Mouse (Mus musculus): ENCODE measurements around the gene Ccnd3. TPM values are rescaled to one million over a fixed set of nuclear protein-coding genes. Genes with fewer than 3 reads are reported as not detected.

Gene Ccnd3
- total and polyA plus RNA-seq, 3 experiments: 143 to 568 TPM; not detected in 1

DNA sequence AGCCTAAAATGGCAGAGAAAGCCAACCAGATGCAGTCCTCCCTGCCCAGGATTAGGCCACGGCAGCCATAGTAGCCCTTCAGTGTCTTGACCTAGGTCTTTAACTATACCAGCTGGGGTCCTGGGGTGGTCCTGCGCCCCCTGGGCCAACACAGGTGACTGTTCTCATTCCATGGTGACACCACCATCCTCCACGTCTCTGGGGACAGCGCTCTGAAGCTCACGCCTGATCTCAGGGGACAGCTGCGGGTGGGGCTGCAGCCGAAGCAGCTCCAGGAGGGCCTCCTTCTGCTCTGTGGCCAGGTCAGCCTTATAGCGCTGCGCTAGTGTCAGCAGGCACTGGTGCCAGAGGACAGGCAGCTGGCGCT, 96.5 kb downstream of the Ccnd3 start:
- Histone ChIP-seq H3K9me3 (replicated peaks; ENCODE audit: insufficient read depth, low read length) (no peaks in the 10 kb centered on the region), H3K9ac (ENCODE audit: control insufficient read depth, low read depth, low read length, poor library complexity, severe bottlenecking) (no peak overlapping the region), H3K36me3 (ENCODE audit: control insufficient read depth in 1 of 2, insufficient read depth in 2 of 2, low read length in 2 of 2) (peaks cover 7 to 42% of the 10 kb centered on the region in 2 experiments; a peak in 3 of 4 replicates), H3K27me3 (ENCODE audit: control insufficient read depth in 1 of 2, insufficient read depth in 2 of 2, low read length in 2 of 2) (no peaks in the 10 kb centered on the region), H3K4me1 (ENCODE audit: control insufficient read depth in 1 of 2, insufficient read depth in 2 of 2, low read length in 2 of 2) (peaks cover 12 to 44% of the 10 kb centered on the region in 2 experiments), H3K79me2 (ENCODE audit: control insufficient read depth, insufficient read depth, low read length, poor library complexity) (peaks cover 3% of the 10 kb centered on the region), H3K27ac (ENCODE audit: control insufficient read depth, low read depth, low read length) (no peak overlapping the region), H3K4me3 (ENCODE audit: control insufficient read depth in 1 of 2, insufficient read depth in 1 of 2, low read depth in 2 of 2, low read length in 2 of 2) (no peak overlapping the region)
- TF ChIP-seq POLR2AphosphoS2 (IDR thresholded peaks at IDR 0.05; ENCODE audit: low read length) (no peak), ZMIZ1 (IDR thresholded peaks at IDR 0.05; ENCODE audit: low read depth, low read length) (no peak), POLR2AphosphoS5 (IDR thresholded peaks at IDR 0.05; ENCODE audit: borderline replicate concordance, low read depth, low read length) (no peak), MAX (IDR thresholded peaks at IDR 0.05; ENCODE audit: low read length) (no peak), MAZ (IDR thresholded peaks at IDR 0.05; ENCODE audit: low read depth, low read length) (no peak), MXI1 (IDR thresholded peaks at IDR 0.05; ENCODE audit: low read depth, low read length) (no peak), MEF2A (IDR thresholded peaks at IDR 0.05; ENCODE audit: extremely low read depth, insufficient replicate concordance, low read depth, low read length, poor library complexity, severe bottlenecking) (no peak), ZKSCAN1 (IDR thresholded peaks at IDR 0.05; ENCODE audit: low read depth, low read length) (no peak), ZNF384 (IDR thresholded peaks at IDR 0.05; ENCODE audit: low read depth, low read length) (no peak), MYB (IDR thresholded peaks at IDR 0.05; ENCODE audit: low read depth, low read length) (no peak)
- no peak for DNase-seq (ENCODE audit: low read depth, low spot score)

DNA sequence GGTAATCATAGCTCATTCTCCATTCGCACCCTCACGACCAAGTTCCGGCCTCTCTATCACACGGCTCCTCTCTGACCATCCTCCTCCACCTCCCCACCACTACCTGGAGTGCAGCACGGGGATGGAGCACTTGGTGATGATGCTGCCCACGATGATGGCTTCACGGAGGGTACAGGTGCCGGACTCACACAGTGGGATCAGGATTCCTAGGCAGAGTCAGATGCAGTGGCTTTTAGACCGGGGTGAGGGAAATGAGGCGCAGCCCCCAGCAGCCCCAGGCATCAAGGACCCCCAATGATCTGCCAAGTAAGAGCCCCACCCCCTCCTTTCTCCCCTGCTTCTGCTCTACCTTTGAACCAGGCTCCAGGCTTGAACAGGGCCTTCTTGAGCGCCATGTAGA, 97.4 kb downstream of the Ccnd3 start:
- no peak overlapping the region for H3K27ac ChIP-seq (ENCODE audit: control insufficient read depth, low read depth, low read length)
- H3K9ac ChIP-seq (ENCODE audit: control insufficient read depth, low read depth, low read length, poor library complexity, severe bottlenecking): no peak overlapping the region
- no peaks in the 10 kb centered on the region for H3K9me3 ChIP-seq (replicated peaks; ENCODE audit: insufficient read depth, low read length)
- peaks cover 6% of the 10 kb centered on the region for H3K79me2 ChIP-seq (ENCODE audit: control insufficient read depth, insufficient read depth, low read length, poor library complexity)
- DNase-seq (ENCODE audit: low read depth, low spot score): no peak
- H3K4me3 ChIP-seq (ENCODE audit: control insufficient read depth in 1 of 2, insufficient read depth in 1 of 2, low read depth in 2 of 2, low read length in 2 of 2): no peak overlapping the region
- TF ChIP-seq MYC (IDR thresholded peaks at IDR 0.05; ENCODE audit: low read depth, low read length) (no peak), MXI1 (IDR thresholded peaks at IDR 0.05; ENCODE audit: low read depth, low read length) (no peak), ETS1 (IDR thresholded peaks at IDR 0.05; ENCODE audit: low read depth, low read length) (no peak), CTCF (IDR thresholded peaks at IDR 0.05 in 2 of 3, conservative IDR thresholded peaks at IDR 0.05 in 1 of 3; ENCODE audit: control insufficient read depth in 1 of 3, insufficient read depth in 1 of 3, low read depth in 2 of 3, low read length in 3 of 3, poor library complexity in 1 of 3, severe bottlenecking in 1 of 3) (no peak), ELF1 (IDR thresholded peaks at IDR 0.05; ENCODE audit: low read depth, low read length) (no peak)
- H3K4me1 ChIP-seq (ENCODE audit: control insufficient read depth in 1 of 2, insufficient read depth in 2 of 2, low read length in 2 of 2): peaks cover 9 to 34% of the 10 kb centered on the region in 2 experiments
- peaks cover 7 to 33% of the 10 kb centered on the region in 2 experiments; a peak in 3 of 4 replicates for H3K36me3 ChIP-seq (ENCODE audit: control insufficient read depth in 1 of 2, insufficient read depth in 2 of 2, low read length in 2 of 2)
- no peaks in the 10 kb centered on the region for H3K27me3 ChIP-seq (ENCODE audit: control insufficient read depth in 1 of 2, insufficient read depth in 2 of 2, low read length in 2 of 2)

DNA sequence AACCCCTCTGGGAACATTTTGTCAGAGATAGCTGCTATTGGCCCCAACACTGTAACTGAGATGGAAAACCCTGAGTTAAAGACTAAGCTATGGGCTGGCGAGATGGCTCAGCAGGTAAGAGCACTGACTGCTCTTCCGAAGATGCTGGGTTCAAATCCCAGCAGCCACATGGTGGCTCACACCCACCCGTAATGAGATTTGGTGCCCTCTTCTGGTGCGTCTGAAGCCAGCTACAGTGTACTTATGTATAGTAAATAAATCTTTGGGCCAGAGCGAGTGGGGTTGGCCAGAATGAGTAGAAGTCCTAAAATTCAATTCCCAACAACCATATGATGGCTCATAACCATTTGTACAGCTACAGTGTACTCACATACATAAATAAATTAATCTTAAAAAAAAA, 101.4 kb downstream of the Ccnd3 start:
- Histone ChIP-seq H3K27ac (ENCODE audit: control insufficient read depth, low read depth, low read length) (no peak overlapping the region), H3K36me3 (ENCODE audit: control insufficient read depth in 1 of 2, insufficient read depth in 2 of 2, low read length in 2 of 2) (peaks cover 11 to 18% of the 10 kb centered on the region in 2 experiments), H3K9me3 (replicated peaks; ENCODE audit: insufficient read depth, low read length) (no peaks in the 10 kb centered on the region), H3K79me2 (ENCODE audit: control insufficient read depth, insufficient read depth, low read length, poor library complexity) (peaks cover 42% of the 10 kb centered on the region), H3K27me3 (ENCODE audit: control insufficient read depth in 1 of 2, insufficient read depth in 2 of 2, low read length in 2 of 2) (no peaks in the 10 kb centered on the region), H3K9ac (ENCODE audit: control insufficient read depth, low read depth, low read length, poor library complexity, severe bottlenecking) (no peak overlapping the region), H3K4me1 (ENCODE audit: control insufficient read depth in 1 of 2, insufficient read depth in 2 of 2, low read length in 2 of 2) (peaks cover 0 to 17% of the 10 kb centered on the region in 2 experiments; a peak in 3 of 4 replicates), H3K4me3 (ENCODE audit: control insufficient read depth in 1 of 2, insufficient read depth in 1 of 2, low read depth in 2 of 2, low read length in 2 of 2) (no peak overlapping the region)
- TF ChIP-seq MYC (IDR thresholded peaks at IDR 0.05; ENCODE audit: low read depth, low read length) (0 out of 2 replicates have a peak, but pooled peaks have one; percentile 42), SIN3A (IDR thresholded peaks at IDR 0.05; ENCODE audit: low read length) (peak; percentile 30; the same call in 1 of the 2 replicates), CTCF (IDR thresholded peaks at IDR 0.05 in 2 of 3, conservative IDR thresholded peaks at IDR 0.05 in 1 of 3; ENCODE audit: control insufficient read depth in 1 of 3, insufficient read depth in 1 of 3, low read depth in 2 of 3, low read length in 3 of 3, poor library complexity in 1 of 3, severe bottlenecking in 1 of 3) (peak; percentile 19 to 58 (median 56); a peak in 5 of 6 replicates), MYB (IDR thresholded peaks at IDR 0.05; ENCODE audit: low read depth, low read length) (no peak), ZNF384 (IDR thresholded peaks at IDR 0.05; ENCODE audit: low read depth, low read length) (no peak), SMC3 (IDR thresholded peaks at IDR 0.05; ENCODE audit: low read depth, low read length) (peak; percentile 60), ZKSCAN1 (IDR thresholded peaks at IDR 0.05; ENCODE audit: low read depth, low read length) (no peak), ZC3H11A (IDR thresholded peaks at IDR 0.05; ENCODE audit: low read depth, low read length) (peak; percentile 62), RAD21 (IDR thresholded peaks at IDR 0.05; ENCODE audit: low read depth, low read length) (peak; percentile 22)
- peak; percentile 51 for DNase-seq (ENCODE audit: low read depth, low spot score)

Measured in MEL (cell line).